Mouse (Mus musculus) myocyte (in vitro differentiated cells): ENCODE measurements around the gene Dhrs2. TPM values are rescaled to one million over a fixed set of nuclear protein-coding genes. Genes with fewer than 3 reads are reported as not detected.

Experiments
- H3K27me3 ChIP-seq: one replicate; pipeline ENCODE4 v1.6.1; 2011; ENCODE audit not compliant: control insufficient read depth, insufficient read depth, insufficient read length
- H3K36me3 ChIP-seq: one replicate; pipeline ENCODE4 v1.6.1; 2011; ENCODE audit not compliant: control insufficient read depth, insufficient read depth
- H3K4me2 ChIP-seq: one replicate; pipeline ENCODE4 v1.6.1; 2011; ENCODE audit warnings: low read depth, control low read depth
- H3K4me3 ChIP-seq: one replicate; pipeline ENCODE4 v1.5.1; 2011; ENCODE audit warnings: mild to moderate bottlenecking, control low read depth, moderate library complexity
- H3K79me2 ChIP-seq: one replicate; pipeline ENCODE4 v1.6.1; 2011; ENCODE audit not compliant: control insufficient read depth, insufficient read depth
- H3ac ChIP-seq: one replicate; pipeline ENCODE4 v1.6.1; 2011; ENCODE audit not compliant: control insufficient read depth, insufficient read length
- CEBPB ChIP-seq: IDR thresholded peaks from 2 replicates; pipeline ENCODE4 v1.6.1; 2011; ENCODE audit warnings: mild to moderate bottlenecking, moderate library complexity; ENCODE audit not compliant: poor library complexity, insufficient read depth, severe bottlenecking
- E2F4 ChIP-seq: IDR thresholded peaks from one replicate; pipeline ENCODE4 v1.6.1; 2011; ENCODE audit warnings: mild to moderate bottlenecking, control low read depth, moderate library complexity; ENCODE audit not compliant: insufficient read depth
- MAX ChIP-seq: IDR thresholded peaks from one replicate; pipeline ENCODE4 v1.6.1; 2011; ENCODE audit warnings: low read depth, mild to moderate bottlenecking, control low read depth
- MYOD1 ChIP-seq, 3 experiments: IDR thresholded peaks; one replicate each; pipeline ENCODE4 v1.6.1; 2011; ENCODE audit warnings: control low read depth in 2 of 3, low read depth in 2 of 3, mild to moderate bottlenecking in 2 of 3, moderate library complexity in 1 of 3; ENCODE audit not compliant: insufficient read length in 2 of 3, control insufficient read depth in 1 of 3
- MYOG ChIP-seq, 3 experiments: IDR thresholded peaks; one replicate each; pipeline ENCODE4 v1.6.1; 2011; ENCODE audit warnings: control low read depth in 2 of 3, low read depth in 2 of 3, mild to moderate bottlenecking in 2 of 3; ENCODE audit not compliant: insufficient read length in 2 of 3, control insufficient read depth in 1 of 3, insufficient read depth in 1 of 3
- POLR2A ChIP-seq: IDR thresholded peaks from one replicate; pipeline ENCODE4 v1.6.1; 2011; ENCODE audit warnings: low read depth, mild to moderate bottlenecking, control low read depth, moderate library complexity; ENCODE audit not compliant: insufficient read length
- POLR2AphosphoS2 ChIP-seq: IDR thresholded peaks from one replicate; pipeline ENCODE4 v1.6.1; 2011; ENCODE audit warnings: low read depth, control low read depth; ENCODE audit not compliant: insufficient read length
- REST ChIP-seq: IDR thresholded peaks from one replicate; pipeline ENCODE4 v1.6.1; 2011; ENCODE audit warnings: mild to moderate bottlenecking, control low read depth, moderate library complexity; ENCODE audit not compliant: insufficient read depth, insufficient read length
- SRF ChIP-seq: IDR thresholded peaks from one replicate; pipeline ENCODE4 v1.6.1; 2011; ENCODE audit warnings: low read depth; ENCODE audit not compliant: control insufficient read depth, insufficient read length
- TCF12 ChIP-seq: IDR thresholded peaks from one replicate; pipeline ENCODE4 v1.6.1; 2011; ENCODE audit warnings: mild to moderate bottlenecking, control low read depth; ENCODE audit not compliant: poor library complexity, insufficient read depth, severe bottlenecking
- TCF3 ChIP-seq: IDR thresholded peaks from one replicate; pipeline ENCODE4 v1.6.1; 2011; ENCODE audit warnings: low read depth, control low read depth; ENCODE audit not compliant: insufficient read length
- USF1 ChIP-seq: IDR thresholded peaks from one replicate; pipeline ENCODE4 v1.6.1; 2011; ENCODE audit warnings: low read depth, mild to moderate bottlenecking, control low read depth, moderate library complexity
- polyA plus RNA-seq: library from polyadenylated mRNA; unstranded; fragments of >200 nt; fragmentation: generic; extraction: Trizol; gene quantifications from one replicate; pipeline ENCODE4 v1.2.1, GENCODE M21; 2012; ENCODE audit warnings: missing spikeins

Gene Dhrs2
- polyA plus RNA-seq, 1 experiment = not detected

- H3K4me2 ChIP-seq = peak overlapping the region; percentile 78
- TF ChIP-seq MYOD1 (IDR thresholded peaks at IDR 0.05; ENCODE audit: control insufficient read depth in 1 of 3, insufficient read length in 2 of 3, low read depth in 2 of 3) (peak in 1 of 3 experiments; percentile 12), E2F4 (no peak), MYOG (IDR thresholded peaks at IDR 0.05; ENCODE audit: control insufficient read depth in 1 of 3, insufficient read depth in 1 of 3, insufficient read length in 2 of 3, low read depth in 2 of 3) (peak in 1 of 3 experiments; percentile 24), POLR2AphosphoS2 (no peak)
- H3K4me3 ChIP-seq = peak overlapping the region; percentile 5
- no peaks in the 10 kb centered on the region for H3K36me3 ChIP-seq
- H3ac ChIP-seq = no peak overlapping the region
- no peaks in the 10 kb centered on the region for H3K79me2 ChIP-seq
- peaks cover 17% of the 10 kb centered on the region for H3K27me3 ChIP-seq
Measured at GRCm38 (mm10) chr14:55193876-55194635, 27.8 kb upstream of the Dhrs2 start.

- Histone ChIP-seq H3K27me3 (peaks cover 10% of the 10 kb centered on the region), H3K4me2 (peak overlapping the region; percentile 78), H3K4me3 (no peak overlapping the region), H3K36me3 (no peaks in the 10 kb centered on the region), H3ac (no peak overlapping the region), H3K79me2 (no peaks in the 10 kb centered on the region)
- TF ChIP-seq SRF = no peak
- TF ChIP-seq MYOG (IDR thresholded peaks at IDR 0.05; ENCODE audit: control insufficient read depth in 1 of 3, insufficient read depth in 1 of 3, insufficient read length in 2 of 3, low read depth in 2 of 3) = peak in 2 of 3 experiments; percentile 50 to 71
- no peak for TF ChIP-seq POLR2A
- no peak for TF ChIP-seq POLR2AphosphoS2
- peak; percentile 56 for TF ChIP-seq TCF12
- no peak for TF ChIP-seq CEBPB
- peak; percentile 1 for TF ChIP-seq TCF3
- TF ChIP-seq MAX = no peak
- no peak for TF ChIP-seq REST
- peak in 2 of 3 experiments; percentile 81 to 83 for TF ChIP-seq MYOD1 (IDR thresholded peaks at IDR 0.05; ENCODE audit: control insufficient read depth in 1 of 3, insufficient read length in 2 of 3, low read depth in 2 of 3)
- TF ChIP-seq E2F4 = no peak
- TF ChIP-seq USF1 = no peak
Measured at GRCm38 (mm10) chr14:55194786-55195185, 27.0 kb upstream of the Dhrs2 start.

GRCm38 (mm10) chr14:55197121-55197520, 24.7 kb upstream of the Dhrs2 start:
- no peak overlapping the region for H3K4me3 ChIP-seq
- TF ChIP-seq USF1 (no peak), TCF3 (no peak), POLR2A (no peak), CEBPB (no peak), E2F4 (no peak), SRF (no peak), POLR2AphosphoS2 (no peak), TCF12 (no peak), MYOD1 (IDR thresholded peaks at IDR 0.05; ENCODE audit: control insufficient read depth in 1 of 3, insufficient read length in 2 of 3, low read depth in 2 of 3) (no peak), REST (no peak), MAX (no peak), MYOG (IDR thresholded peaks at IDR 0.05; ENCODE audit: control insufficient read depth in 1 of 3, insufficient read depth in 1 of 3, insufficient read length in 2 of 3, low read depth in 2 of 3) (no peak)
- H3K27me3 ChIP-seq = peaks cover 5% of the 10 kb centered on the region
- no peaks in the 10 kb centered on the region for H3K79me2 ChIP-seq
- no peak overlapping the region for H3ac ChIP-seq
- no peak overlapping the region for H3K4me2 ChIP-seq
- H3K36me3 ChIP-seq = no peaks in the 10 kb centered on the region

GRCm38 (mm10) chr14:55198187-55198586, 23.6 kb upstream of the Dhrs2 start:
- peaks cover 5% of the 10 kb centered on the region for H3K27me3 ChIP-seq
- no peaks in the 10 kb centered on the region for H3K36me3 ChIP-seq
- no peaks in the 10 kb centered on the region for H3K79me2 ChIP-seq
- no peak overlapping the region for H3ac ChIP-seq
- no peak overlapping the region for H3K4me2 ChIP-seq
- TF ChIP-seq MYOD1 (IDR thresholded peaks at IDR 0.05; ENCODE audit: control insufficient read depth in 1 of 3, insufficient read length in 2 of 3, low read depth in 2 of 3) (no peak), TCF3 (no peak), POLR2AphosphoS2 (no peak), POLR2A (no peak), REST (no peak), MYOG (IDR thresholded peaks at IDR 0.05; ENCODE audit: control insufficient read depth in 1 of 3, insufficient read depth in 1 of 3, insufficient read length in 2 of 3, low read depth in 2 of 3) (no peak), TCF12 (no peak), SRF (no peak), E2F4 (no peak), USF1 (no peak), MAX (no peak), CEBPB (no peak)
- H3K4me3 ChIP-seq = no peak overlapping the region
